ENCODE assay signal across 8 mouse cellular contexts in the genomic region with DNA sequence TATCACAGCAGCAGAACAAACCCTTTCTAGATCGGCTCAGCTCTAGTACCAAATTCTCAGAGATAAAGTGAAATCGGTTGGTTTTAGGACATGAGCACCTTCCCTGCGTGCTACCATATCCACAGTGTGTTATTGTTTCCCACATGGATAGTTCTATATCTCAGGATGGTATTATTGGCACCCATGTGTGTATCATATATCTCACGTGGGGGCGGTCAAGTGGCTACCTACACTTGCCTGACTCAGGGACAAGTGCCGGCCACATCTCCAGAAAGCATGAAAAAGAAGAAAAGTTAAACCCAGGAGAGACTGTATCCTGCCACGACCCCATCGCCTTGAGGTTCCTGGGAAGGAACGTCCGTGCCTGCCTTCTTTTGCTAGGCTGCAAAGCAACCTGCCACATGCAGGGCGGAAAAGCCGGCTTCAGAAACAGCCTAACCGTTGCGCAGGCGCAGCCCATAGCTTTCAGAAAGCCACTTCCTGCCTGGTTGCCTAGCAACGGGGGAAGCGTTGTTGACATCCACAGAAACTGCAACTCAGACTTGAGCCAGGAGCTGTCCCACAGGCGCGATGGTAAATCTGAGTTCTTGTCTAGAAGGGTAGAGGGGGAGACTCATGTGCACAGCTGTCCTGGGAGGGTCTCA. TPM values are rescaled to one million over a fixed set of nuclear protein-coding genes. Genes with fewer than 3 reads are reported as not detected.
DNase-seq lines count a peak whose midpoint lies in the region; ATAC-seq and TF ChIP-seq lines count a peak whose summit lies in the region.

A gene (plus strand): TSS at position 498 of the 644 bp plus-strand sequence.

- TF ChIP-seq EP300 in heart, adult 2 months (IDR thresholded peaks at IDR 0.05; ENCODE audit: insufficient read depth, low read depth, low read length): no peak

- H3K9ac ChIP-seq in embryonic facial prominence, embryonic 11.5 days (replicated peaks; ENCODE audit: low read length): peak within 1 kb of the TSS; percentile 54
- H3K9ac ChIP-seq in heart, adult 2 months (ENCODE audit: low read depth, low read length): peak within 1 kb of the TSS; percentile 8; the same call in 1 of the 2 replicates

- H3K79me2 ChIP-seq in heart, adult 2 months (replicated peaks; ENCODE audit: control insufficient read depth, insufficient read depth, low read length): no peaks in the 10 kb centered on the region

- WGBS in embryonic facial prominence, embryonic 11.5 days: 8% methylated on average over 19 of the region's 19 CpGs
- WGBS in heart, adult 2 months: 4% methylated on average over 19 of the region's 19 CpGs
- 7% methylated on average over 19 of the region's 19 CpGs for WGBS in midbrain, embryonic 10.5 days

- H3K4me1 ChIP-seq in embryonic facial prominence, embryonic 11.5 days (ENCODE audit: control insufficient read depth, insufficient read depth, low read length): no peaks in the 10 kb centered on the region
- H3K4me1 ChIP-seq in heart, adult 2 months (ENCODE audit: control insufficient read depth, insufficient read depth, low read length): peaks cover 1% of the 10 kb centered on the region; the same call in 1 of the 2 replicates
- H3K4me1 ChIP-seq in midbrain, embryonic 10.5 days: peaks cover 17% of the 10 kb centered on the region

- no peaks in the 10 kb centered on the region for H3K9me3 ChIP-seq in embryonic facial prominence, embryonic 11.5 days (replicated peaks; ENCODE audit: control insufficient read depth, low read length)
- 0 out of 2 replicates have a peak, but pooled peaks cover 4% of the 10 kb centered on the region for H3K9me3 ChIP-seq in midbrain, embryonic 10.5 days (replicated peaks)

- ATAC-seq in embryonic facial prominence, embryonic 11.5 days (replicated peaks; ENCODE audit: insufficient number of reproducible peaks, low FRiP score, low TSS enrichment, low read depth): peak; percentile 87

- no peaks in the 10 kb centered on the region for H3K36me3 ChIP-seq in embryonic facial prominence, embryonic 11.5 days (replicated peaks; ENCODE audit: control insufficient read depth, insufficient read depth, low read depth, low read length)
- H3K36me3 ChIP-seq in heart, adult 2 months (ENCODE audit: control insufficient read depth, insufficient read depth, low read length): no peaks in the 10 kb centered on the region
- H3K36me3 ChIP-seq in midbrain, embryonic 10.5 days: no peaks in the 10 kb centered on the region

- no peak within 1 kb of the TSS for H3K27ac ChIP-seq in embryonic facial prominence, embryonic 11.5 days (replicated peaks; ENCODE audit: low read depth, low read length)
- H3K27ac ChIP-seq in heart, adult 2 months: no peak within 1 kb of the TSS
- H3K27ac ChIP-seq in midbrain, embryonic 10.5 days (replicated peaks): peak within 1 kb of the TSS; percentile 71

- DNase-seq in adrenal gland, postnatal 25 days: peak; percentile 89
- DNase-seq in embryonic facial prominence, embryonic 11.5 days (ENCODE audit: low spot score): peak; percentile 97
- DNase-seq in heart, adult 2 months: peak; percentile 80 to 89
- DNase-seq in kidney, adult 18-20 months: peak; percentile 84
- peak; percentile 95 for DNase-seq in left cerebral cortex, postnatal 4 days
- peak; percentile 93 for DNase-seq in midbrain, embryonic 10.5 days (ENCODE audit: low spot score)
- DNase-seq in right cerebral cortex, postnatal 25 days: peak; percentile 87
- DNase-seq in urinary bladder, postnatal 25 days (ENCODE audit: low spot score): peak; percentile 75

- TF ChIP-seq CTCF in heart, adult 2 months (IDR thresholded peaks at IDR 0.05): no peak

- no peak for TF ChIP-seq POLR2A in heart, adult 2 months (IDR thresholded peaks at IDR 0.05; ENCODE audit: insufficient read depth, low read depth, low read length)

- intact Hi-C loops in heart, adult 2 months (cut with DNase I): no loop called here
- intact Hi-C loops in left cerebral cortex, postnatal 4 days (cut with DNase I): no loop called here

- peak within 1 kb of the TSS; percentile 48 for H3K4me2 ChIP-seq in embryonic facial prominence, embryonic 11.5 days (ENCODE audit: low read depth, low read length)

- H3K4me3 ChIP-seq in embryonic facial prominence, embryonic 11.5 days (ENCODE audit: low read depth, low read length): peak within 1 kb of the TSS; percentile 30
- peak within 1 kb of the TSS; percentile 49 for H3K4me3 ChIP-seq in heart, adult 2 months
- peak within 1 kb of the TSS; percentile 57 for H3K4me3 ChIP-seq in midbrain, embryonic 10.5 days

- no peaks in the 10 kb centered on the region for H3K27me3 ChIP-seq in embryonic facial prominence, embryonic 11.5 days (ENCODE audit: control insufficient read depth, insufficient read depth, low read length)
- H3K27me3 ChIP-seq in heart, adult 2 months (ENCODE audit: control insufficient read depth, insufficient read depth, low read length): no peaks in the 10 kb centered on the region
- H3K27me3 ChIP-seq in midbrain, embryonic 10.5 days (ENCODE audit: low read depth, poor library complexity, severe bottlenecking): no peaks in the 10 kb centered on the region

RNA-seq across cellular contexts. Expression of the gene that starts here (rescaled TPM):
- not detected in 2 replicates for total RNA-seq in adrenal gland, postnatal 25 days (2021)
- polyA plus RNA-seq in embryonic facial prominence, embryonic 11.5 days (2014; fragmentation: Nextera tagmentation; extraction: Ambion mirVana): 1.7 TPM in 1 of 2 replicates, not detected in the other
- total RNA-seq in heart, adult 2 months (2021): not detected
- polyA plus RNA-seq in heart, adult 2 months (2012; rRNA removed): 5.4 TPM in 1 of 2 replicates, not detected in the other
- 1 to 10 TPM; 1.8 to 3.1 TPM for total RNA-seq in left cerebral cortex, postnatal 4 days (2021)
- polyA plus RNA-seq in midbrain, embryonic 10.5 days (2016; fragmentation: Nextera tagmentation; extraction: Ambion mirVana): 1.4 and 1.7 TPM in 2 replicates

Comparison
In these comparisons a context has a peak if more than half of its experiments do, and no peak if none do; other contexts are left out.
1. Peak in DNase-seq in adrenal gland, postnatal 25 days; RNA of the gene not detected or under 1 TPM.